Mouse (Mus musculus) C2C12 (cell line): ENCODE data around the gene Flot2.
"Not testable (repeated sequence)": the region's sequence is repeated elsewhere in the genome, so short reads cannot be mapped to it uniquely, and the experiment has no call there.

ENCODE experiments used
- CTCF ChIP-seq: IDR thresholded peaks from one replicate; pipeline ENCODE4 v1.5.1; 2011; ENCODE audit not compliant: control insufficient read depth, insufficient read depth, insufficient read length
- FOSL1 ChIP-seq: IDR thresholded peaks from one replicate; pipeline ENCODE4 v1.8.0; 2011; ENCODE audit warnings: mild to moderate bottlenecking, low read length; ENCODE audit not compliant: poor library complexity, insufficient read depth, severe bottlenecking
- MAX ChIP-seq: IDR thresholded peaks from one replicate; pipeline ENCODE4 v1.6.1; 2011; ENCODE audit warnings: mild to moderate bottlenecking, control low read depth
- MYOD1 ChIP-seq: IDR thresholded peaks from one replicate; pipeline ENCODE4 v1.6.1; 2011; ENCODE audit warnings: low read depth; ENCODE audit not compliant: control insufficient read depth, insufficient read length
- MYOG ChIP-seq: IDR thresholded peaks from one replicate; pipeline ENCODE4 v1.6.1; 2011; ENCODE audit not compliant: control insufficient read depth, insufficient read length; ENCODE audit errors: extremely low read depth
- USF1 ChIP-seq: IDR thresholded peaks from one replicate; pipeline ENCODE4 v1.6.1; 2011; ENCODE audit warnings: low read depth, mild to moderate bottlenecking, control low read depth, moderate library complexity

DNA sequence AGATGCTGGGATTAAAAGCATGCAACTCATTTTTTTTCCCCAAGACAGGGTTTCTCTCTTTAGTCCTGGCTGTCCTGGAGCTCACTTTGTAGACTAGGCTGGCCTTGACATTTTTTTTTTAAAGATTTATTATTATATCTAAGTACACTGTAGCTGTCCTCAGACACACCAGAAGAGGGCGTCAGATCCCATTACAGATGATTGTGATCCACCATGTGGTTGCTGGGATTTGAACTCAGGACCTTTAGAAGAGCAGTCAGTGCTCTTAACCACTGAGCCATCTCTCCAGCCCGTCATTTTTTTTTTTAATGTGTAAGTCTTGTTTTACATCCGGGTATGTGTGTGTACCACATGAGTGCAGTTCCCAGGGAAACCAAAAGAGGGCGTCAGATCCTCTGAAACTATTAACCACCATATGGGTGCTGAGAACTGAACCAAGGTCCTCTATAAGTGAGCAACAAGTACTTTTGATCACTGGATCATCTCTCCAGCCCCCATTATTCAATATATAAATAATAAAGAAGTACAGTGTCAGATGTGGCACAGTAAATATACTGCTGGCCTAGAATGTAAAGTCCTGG is 4.6 kb downstream of the Flot2 start:
- TF ChIP-seq CTCF, MYOG, MYOD1, FOSL1, USF1, MAX: not testable (repeated sequence)
